27 mouse cellular contexts compared by ENCODE assay signal in the genomic region with DNA sequence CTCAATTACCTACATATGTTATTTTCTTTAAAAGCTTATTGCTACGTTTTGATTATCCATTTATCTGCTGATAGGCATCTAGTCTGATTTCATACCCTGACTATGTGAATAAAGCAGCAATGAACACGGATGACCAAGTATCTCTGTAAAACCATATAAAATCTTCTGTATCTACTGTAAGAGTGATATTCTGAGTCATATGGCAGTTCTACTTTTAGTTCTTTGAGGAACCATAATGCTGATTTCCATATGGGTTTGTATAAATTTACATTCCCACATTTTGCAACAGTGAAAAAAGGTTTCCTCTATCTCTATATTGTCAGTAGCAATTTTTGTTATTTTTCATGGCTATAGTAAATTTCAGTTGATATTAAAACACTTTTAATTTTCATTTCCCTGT.
"Had no signal": no experiment of that assay in that cellular context is flagged by ENCODE, and none has a peak within 500 bp of the region (broad histone marks: within the 10 kb centered on the region; RNA-seq: fewer than 3 reads in every experiment).

No protein-coding gene starts in this region.

- H3K4me2 ChIP-seq: heart, embryonic 11.5 days; hindbrain, embryonic 12.5 days; hindbrain, embryonic 14.5 days; intestine, embryonic 15.5 days; limb, embryonic 12.5 days; liver, embryonic 11.5 days; liver, embryonic 13.5 days; liver, embryonic 15.5 days had no signal

- DNase-seq: gastrocnemius, postnatal 14 days; gastrocnemius, postnatal 36 days; heart, adult 11 months; heart, adult 2 months; heart, postnatal 10 days; heart, postnatal 4 days; kidney, adult 18-20 months; kidney, adult 8-10 months; kidney, postnatal 10 days; kidney, postnatal 25 days; kidney, postnatal 4 days; liver; liver, embryonic 13.5 days had no signal

- H3K27me3 ChIP-seq: hindbrain, embryonic 12.5 days; intestine, embryonic 15.5 days; limb, embryonic 12.5 days; liver, embryonic 13.5 days; liver, embryonic 15.5 days had no signal

- H3K4me1 ChIP-seq: hindbrain, embryonic 10.5 days; hindbrain, embryonic 12.5 days; intestine, embryonic 15.5 days; limb, embryonic 10.5 days; limb, embryonic 12.5 days; liver, embryonic 13.5 days; liver, embryonic 15.5 days had no signal

- H3K9ac ChIP-seq: hindbrain, embryonic 12.5 days; hindbrain, embryonic 14.5 days; intestine, embryonic 15.5 days; limb, embryonic 12.5 days; liver, embryonic 13.5 days; liver, embryonic 15.5 days had no signal

- H3K4me3 ChIP-seq: heart, adult 2 months; hindbrain, embryonic 10.5 days; hindbrain, embryonic 12.5 days; intestine, embryonic 15.5 days; layer of hippocampus, adult 2 months; left cerebral cortex, adult 2 months; limb, embryonic 10.5 days; limb, embryonic 12.5 days; liver, embryonic 13.5 days; liver, embryonic 15.5 days had no signal

- H3K9me3 ChIP-seq: hindbrain, embryonic 10.5 days; hindbrain, embryonic 12.5 days; intestine, embryonic 15.5 days; limb, embryonic 10.5 days; limb, embryonic 12.5 days; liver, embryonic 15.5 days had no signal

- H3K36me3 ChIP-seq: hindbrain, embryonic 10.5 days; hindbrain, embryonic 12.5 days; intestine, embryonic 15.5 days; limb, embryonic 10.5 days; limb, embryonic 12.5 days; liver, embryonic 13.5 days; liver, embryonic 15.5 days had no signal

- H3K27ac ChIP-seq: heart, adult 2 months; hindbrain, embryonic 10.5 days; hindbrain, embryonic 12.5 days; hindbrain, embryonic 14.5 days; intestine, embryonic 15.5 days; layer of hippocampus, adult 2 months; left cerebral cortex, adult 2 months; limb, embryonic 10.5 days; limb, embryonic 12.5 days; liver, embryonic 13.5 days; liver, embryonic 15.5 days had no signal

- ATAC-seq: hindbrain, embryonic 16.5 days; inflammation-experienced regulatory T-cells, adult 6 months; intestine, embryonic 15.5 days; intestine, postnatal 0 days had no signal
